Mouse (Mus musculus) Muller cell, postnatal 12 days (primary cell): Measurements from ENCODE around the gene Aamdc.

Source experiments
- DNase-seq: peaks from one replicate; pipeline ENCODE4 v3.0.0-alpha.2; 2015; ENCODE audit errors: inconsistent ontology term

Gene Aamdc

DNA sequence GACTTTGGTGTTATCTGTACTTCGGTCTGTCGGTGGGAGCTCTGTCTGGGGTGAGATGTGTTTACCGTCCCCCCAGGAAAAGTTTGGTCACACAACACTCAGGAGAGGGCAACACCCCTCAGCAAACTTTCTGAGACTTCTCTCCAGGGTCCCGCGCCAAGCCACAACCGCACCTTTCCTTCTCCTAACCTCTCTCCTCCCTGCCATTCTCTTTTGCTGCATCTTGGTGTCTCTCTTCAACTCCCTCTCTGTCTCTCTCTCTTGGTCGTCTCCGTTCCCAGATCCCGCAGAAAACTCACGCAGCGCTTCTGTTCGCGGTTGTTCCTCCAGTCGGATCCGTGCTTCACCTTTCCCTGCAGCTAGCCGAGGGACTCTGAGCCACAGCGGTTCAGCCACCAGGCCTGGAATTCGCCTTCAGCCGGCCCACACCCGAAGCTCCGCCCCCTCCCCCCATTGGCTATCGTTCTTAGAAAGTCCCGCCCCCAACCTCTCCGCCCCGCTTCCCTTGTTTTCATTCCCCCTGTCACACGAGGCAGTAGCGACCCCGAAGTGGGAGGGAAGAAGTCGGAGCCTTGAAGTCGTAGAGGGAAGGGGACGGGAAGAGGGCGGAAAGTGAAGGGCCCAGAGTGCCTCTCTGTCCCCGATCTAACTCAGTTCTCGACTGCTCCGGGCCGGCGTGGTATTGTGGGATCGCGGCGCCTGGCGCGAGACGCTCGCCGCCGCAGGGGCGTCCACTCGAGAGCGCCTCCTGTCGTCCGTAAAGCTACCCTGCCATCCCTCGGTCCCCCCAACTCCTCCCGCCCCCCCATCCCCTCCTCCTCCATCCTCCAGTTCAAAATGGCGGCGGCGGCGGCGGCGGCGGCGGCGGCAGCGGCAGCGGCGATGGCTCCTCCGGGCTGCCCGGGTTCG is at the start of gene Aamdc, which contains the start of gene Rsf1:
Aamdc (minus strand) TSS at position 431 of the 909 bp plus-strand sequence.
Rsf1 (plus strand) TSS at position 823 of the 909 bp plus-strand sequence.
- peak; percentile 100 for DNase-seq

DNA sequence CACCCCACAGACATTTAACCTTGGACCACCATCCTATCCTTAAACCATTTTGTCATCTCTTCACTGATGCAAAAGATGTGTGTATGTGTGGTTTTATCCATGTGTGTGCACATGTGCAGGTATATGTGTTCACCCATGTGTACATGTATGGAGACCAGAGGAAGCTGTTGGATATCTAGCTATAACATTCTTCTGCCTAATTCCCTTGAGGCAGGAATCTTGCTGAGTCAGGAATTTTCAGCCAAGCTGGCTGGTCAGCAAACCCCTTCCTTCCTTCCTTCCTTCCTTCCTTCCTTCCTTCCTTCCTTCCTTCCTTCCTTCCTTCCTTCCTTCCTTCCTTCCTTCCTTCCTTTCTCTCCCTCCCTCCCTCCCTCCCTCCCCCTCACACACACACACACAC is 44.1 kb upstream of the Aamdc start:
- DNase-seq, result no peak

DNA sequence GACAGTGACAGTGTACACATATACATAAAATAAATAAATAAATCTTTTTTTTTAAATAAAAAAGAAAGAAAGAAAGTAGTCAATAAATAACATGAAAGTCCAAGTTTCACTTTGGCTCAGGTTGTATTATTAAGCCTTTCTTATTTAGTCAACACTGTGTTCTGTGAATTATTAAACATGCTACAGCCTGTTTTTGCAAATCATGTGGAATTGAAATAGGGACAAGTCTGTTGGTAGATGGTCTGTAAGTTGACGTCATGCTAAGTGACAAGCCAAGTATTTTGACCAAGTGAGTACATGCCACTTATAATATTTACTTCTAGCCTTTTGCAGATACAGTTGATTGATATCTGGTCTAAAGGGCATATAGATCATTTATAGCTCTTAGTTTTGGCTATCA is 43.4 kb upstream of the Aamdc start:
- DNase-seq, result no peak

DNA sequence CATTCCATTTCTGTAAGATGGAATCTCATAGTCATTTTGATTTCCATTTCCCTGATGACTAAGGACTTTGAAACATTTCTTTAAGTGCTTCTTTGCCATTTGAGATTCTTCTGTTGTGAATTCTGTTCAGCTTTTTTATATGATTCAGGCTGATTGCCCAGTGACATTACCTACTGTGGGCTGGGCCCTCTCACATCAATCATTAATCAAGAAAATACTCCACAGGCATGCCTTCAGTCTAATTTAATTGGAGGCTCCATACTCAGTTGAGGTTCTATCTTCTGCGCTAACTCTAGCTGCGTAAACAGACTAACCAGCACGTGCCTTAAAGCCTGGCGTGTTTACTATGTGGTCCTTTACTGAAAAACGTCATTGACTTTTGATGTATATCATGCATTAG is 42.0 kb upstream of the Aamdc start:
- no peak for DNase-seq

DNA sequence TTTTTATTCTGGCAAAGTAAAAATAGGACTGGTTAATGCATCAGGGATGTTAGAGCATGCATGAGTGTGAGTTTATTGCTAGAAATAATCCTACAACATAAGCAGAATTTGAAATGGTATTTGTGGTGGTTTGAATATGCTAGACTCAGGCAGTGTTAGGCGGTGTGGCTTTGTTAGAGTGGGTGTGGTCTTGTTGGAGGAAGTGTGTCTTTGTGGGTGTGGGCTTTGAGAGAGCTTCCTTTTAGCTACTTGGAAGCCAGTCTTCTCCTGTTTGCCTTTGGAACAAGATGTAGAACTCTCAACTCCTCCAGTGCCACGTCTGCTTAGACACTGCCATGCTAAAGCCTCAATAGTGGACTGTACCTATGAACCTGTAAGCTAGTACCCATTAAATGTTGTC is 19.3 kb upstream of the Aamdc start:
- DNase-seq, result no peak

DNA sequence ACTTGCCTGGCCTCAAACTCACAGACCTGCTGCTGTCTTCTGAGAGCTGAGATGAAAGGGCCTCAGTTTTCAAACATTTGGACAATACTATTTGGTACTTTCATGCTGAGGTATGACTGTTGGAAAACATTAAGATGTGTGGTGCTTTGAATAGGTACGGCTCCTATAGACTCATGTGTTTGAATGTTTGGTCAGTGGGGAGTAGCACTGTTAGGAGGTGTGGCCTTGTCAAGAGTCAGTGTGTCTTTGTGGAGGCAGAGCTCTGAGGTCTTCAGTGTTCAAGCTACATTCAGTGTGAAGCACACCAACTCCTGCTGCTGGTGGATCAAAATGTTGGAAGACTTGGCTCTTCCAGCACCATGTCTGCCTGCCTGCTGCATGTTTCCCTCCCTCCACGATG is 14.2 kb upstream of the Aamdc start:
- DNase-seq, result no peak

DNA sequence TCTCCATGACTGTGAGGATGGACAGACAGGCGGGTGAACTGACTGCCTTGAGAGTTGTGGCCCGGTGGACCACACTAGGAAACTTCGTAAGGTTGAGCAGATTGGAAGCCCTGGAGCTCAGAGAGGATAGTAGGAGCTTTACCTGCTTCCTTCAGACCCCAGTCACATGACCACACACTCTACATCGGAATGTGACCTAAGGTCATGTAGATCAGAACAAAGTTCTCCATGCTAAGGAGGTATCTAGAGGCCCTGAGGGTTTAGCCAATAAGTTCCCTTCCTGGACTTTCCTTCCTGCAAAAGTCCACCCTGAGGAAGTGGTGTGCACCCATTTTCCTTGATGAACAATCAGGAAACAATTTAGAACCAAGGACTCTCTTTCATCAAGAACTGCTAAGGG is 13.1 kb upstream of the Aamdc start:
- no peak for DNase-seq

DNA sequence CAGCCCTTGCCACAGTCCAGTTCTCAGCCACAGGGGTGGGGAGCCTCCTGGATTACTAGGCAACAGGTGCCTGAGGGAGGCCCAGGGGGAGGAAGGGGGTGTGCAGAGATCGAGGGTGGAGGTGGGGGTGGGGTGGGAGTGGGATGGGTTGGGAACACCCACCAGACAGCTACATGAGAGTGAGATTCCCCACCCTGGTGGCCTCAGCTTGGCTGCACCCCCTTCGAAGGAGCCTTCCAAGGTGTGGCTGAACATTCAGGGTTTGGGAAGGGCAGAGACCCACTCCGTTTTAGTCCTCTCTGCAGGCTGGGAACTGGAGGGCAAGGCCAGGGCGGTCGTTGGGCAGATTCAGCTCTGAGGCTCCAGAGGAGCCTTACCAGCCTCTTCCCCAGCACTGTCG is 12.0 kb upstream of the Aamdc start:
- DNase-seq, result no peak

DNA sequence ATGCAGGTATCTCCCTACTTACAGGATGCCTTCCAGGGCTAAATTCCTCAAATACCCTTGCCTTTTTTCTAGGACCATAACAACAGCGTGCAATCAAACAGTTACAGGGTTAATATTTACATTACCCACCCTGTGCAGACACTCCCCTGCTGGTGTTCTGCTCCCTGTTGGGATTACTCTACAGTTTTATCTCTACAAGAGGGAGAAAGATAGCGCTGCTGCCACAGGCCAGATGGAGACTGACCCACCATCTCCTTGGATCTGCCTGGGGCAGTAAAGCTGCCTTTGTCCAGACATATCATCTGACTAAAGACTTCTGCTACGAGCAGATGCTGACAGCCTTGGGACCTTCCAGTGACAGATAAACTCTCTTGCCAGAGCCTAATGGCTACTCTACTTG is 11.2 kb upstream of the Aamdc start:
- DNase-seq, result no peak

DNA sequence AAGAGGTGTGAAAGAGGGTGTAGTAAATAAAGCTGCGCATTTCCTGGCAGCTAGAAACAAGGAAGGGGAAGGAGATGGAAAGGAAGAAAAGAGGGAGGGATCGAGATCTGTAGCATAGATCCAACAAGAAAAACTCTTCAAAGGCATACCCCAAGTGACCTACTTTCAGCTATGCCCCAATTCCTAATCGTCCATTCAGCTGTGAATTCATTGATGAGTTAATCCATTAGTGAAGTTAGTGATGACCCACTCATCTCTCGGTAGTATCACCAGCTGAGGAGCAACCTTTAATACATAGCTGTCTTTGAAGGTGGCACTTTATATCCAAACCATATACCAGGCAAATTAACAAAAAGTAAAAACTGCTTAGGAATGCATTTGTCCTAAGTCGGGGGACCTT is 9.2 kb upstream of the Aamdc start:
- DNase-seq, result peak; percentile 51

DNA sequence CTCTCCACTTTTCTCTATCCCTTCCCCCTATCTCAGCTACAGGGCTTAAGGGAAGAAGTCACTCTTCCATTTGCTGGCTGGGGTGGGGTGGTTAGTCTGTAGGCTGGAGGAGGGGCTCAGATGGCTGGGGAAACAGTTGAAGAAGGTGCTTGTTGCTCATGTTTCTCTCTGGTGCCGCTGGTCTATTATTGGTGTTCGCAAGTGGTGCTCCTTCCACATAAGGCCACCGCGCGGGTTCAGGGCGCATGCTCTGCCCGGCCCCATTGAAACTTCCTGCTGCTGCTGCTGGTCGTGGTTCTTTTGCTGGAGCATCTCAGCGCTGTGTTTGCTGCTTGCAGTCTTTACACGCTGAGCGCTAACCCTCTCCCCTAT is 1.5 kb upstream of the Aamdc start:
- peak; percentile 88 for DNase-seq

DNA sequence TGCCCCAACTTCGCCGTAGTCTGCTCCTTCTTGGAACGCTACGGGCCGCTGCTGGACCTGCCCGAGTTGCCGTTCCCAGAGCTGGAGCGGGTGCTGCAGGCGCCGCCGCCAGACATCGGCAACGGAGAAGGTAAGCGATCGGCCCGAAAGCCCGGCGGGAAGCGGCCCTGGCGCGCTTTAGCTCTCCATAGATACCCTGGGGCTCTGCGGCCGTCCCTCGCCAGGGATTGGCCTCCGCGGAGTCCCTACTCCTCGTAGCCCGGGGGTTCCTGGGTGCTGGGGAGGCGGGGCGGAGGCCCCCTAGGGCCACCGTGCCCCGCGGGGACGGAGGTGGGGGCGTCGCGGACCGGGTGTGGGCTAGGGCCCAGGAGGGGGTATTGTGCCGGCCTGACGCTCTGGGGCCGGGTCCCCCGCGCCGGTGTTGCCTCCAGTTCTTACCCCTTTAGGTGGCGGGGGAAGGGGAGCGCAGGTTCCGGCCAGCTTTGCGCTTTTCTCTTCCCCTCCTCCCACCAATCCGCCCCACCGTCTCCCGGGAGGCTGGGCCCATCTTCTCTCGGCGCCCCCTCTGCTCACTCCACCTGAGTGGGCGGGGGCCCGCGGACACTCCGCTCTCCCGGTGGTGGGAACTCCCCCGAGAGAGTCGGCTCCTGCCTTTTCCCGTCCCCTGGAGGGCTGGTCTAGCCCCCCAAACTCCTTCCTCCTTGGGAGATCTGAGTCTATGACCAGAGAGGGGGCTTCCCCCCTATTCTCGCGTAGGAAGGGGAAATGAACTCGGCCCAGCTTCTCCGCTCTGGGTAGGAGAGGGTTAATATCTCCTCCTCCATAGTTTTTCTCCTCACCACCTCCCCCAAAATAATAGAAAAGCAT is 912 bp upstream of the Aamdc start:
- DNase-seq, result peak; percentile 67

DNA sequence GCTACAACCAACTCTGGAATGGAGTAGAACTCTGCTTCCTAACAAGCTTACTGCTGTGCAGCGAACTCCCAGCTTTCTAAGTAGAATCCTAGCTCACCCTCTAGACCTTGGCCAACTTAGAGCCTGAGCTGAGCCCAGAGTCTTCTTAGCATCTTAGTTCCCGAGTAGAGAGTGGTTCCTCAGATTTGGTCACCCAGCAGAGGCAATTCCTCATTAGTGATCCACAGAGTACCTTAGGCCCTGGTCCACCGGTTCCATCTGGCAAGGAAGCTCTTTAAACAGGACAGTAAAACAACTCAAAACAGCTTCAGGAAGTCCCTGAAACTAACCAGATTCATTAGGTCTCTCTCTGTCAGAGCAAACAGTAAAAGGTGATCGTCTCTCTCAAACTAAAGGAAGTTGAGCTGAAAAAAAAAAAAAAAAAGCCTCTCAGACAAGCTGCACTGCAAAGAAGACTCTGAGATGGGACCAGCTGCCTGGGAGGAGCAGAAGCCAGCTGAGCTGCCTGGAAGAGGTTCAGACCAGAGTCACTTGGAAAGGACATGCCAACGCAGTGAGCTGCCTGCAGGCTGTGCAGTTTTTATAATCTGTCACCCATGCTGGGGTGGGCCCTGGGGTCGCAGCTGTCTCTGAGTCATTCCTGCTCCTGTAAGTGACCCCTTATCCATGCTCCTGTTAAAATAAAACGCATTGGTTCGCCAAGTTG is 783 bp downstream of the Aamdc start:
- DNase-seq, result peak; percentile 63

DNA sequence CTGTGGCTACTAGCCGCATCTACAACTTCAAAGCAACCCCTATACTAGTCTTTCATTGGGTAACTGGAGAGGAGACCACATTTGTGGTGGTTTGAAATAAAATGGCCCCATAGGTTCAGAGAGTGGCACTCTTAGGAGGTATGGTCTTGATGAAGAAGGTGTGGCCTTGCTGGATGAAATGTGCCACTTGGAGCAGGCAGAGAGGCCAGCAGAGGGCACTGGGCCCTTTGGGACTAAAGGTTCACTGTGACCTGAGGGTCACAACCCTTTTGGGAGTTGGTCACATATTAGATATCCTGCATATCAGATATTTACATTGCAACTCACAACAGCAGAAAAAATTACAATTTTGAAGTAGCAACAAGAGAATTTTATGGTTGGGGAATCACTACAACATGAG is 8.9 kb downstream of the Aamdc start:
- no peak for DNase-seq

DNA sequence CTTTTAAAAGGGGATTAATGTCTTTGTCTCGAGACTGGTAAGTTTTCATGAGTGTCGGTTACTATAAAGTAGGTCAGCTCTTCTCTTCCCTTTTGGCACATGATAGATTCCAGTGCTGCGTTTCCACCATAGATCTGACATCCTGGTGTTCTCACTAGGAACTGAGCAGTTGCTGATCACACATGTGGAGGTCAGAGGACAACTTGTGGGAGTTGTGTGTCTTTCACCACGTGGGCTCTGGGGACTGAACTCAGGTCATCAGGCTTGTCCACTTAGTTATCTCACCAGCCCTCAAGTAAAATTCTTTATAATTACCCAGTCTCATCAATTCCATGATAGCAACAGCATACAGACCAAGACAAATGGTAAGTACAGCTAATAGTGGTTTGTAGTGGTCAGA is 9.9 kb downstream of the Aamdc start:
- DNase-seq, result no peak

DNA sequence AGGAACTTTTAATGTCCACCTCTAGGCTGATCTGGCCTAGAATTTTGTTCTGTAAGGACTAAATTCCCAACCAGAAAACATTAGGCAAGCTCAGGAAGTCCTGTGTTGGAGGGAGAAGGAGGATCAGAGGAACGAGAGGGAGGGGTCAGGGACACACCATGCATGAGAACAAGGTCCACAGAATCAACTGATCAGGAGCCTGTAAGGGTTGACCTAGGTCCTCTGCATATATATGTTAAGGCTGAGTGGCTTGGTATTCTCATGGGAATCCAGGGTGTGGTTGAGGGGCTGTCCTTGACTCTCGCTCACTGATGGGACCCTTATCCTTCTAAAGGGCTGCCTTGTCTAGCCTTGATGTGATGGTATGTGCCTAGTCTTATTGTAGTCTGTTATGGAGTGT is 15.7 kb downstream of the Aamdc start:
- no peak for DNase-seq

DNA sequence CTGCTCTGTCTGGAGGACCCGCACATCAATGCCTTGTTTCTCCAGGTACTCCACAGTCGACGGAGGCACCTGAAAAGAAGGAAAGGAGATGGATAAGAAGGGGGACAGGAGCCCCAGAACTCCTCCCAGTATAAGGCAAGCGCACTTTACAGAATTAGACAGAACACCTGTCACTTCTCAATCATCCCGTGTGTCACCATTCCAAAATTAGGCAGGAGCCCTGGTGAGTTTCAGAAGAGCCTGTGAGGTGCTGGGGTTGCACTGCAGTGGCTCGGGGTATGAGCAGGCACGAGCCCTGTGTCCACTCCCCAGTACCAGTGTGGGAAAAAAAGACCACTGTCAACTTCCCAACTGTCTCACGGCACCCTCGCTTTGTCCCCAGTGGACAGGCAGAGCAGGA is 28.6 kb downstream of the Aamdc start:
- DNase-seq, result no peak

DNA sequence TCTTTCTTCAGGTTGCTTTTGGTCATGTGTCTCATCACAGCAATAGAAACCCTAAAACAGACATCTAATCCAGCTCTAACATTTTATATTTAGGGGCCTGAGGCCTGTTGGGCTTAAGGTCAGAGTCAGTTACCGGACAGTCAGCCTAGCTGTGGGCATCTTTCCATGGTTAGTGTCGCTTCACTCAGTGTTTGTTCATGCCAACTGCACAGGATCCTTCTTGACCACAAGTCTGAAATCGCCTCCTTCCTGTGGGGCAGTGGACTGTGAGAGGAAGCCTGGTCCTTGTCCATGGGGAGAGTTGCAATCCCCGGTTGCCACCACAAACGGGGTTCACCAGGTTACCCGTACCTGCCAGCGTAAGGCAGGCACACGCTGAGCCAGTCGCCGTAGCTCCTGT is 30.0 kb downstream of the Aamdc start:
- DNase-seq, result no peak

DNA sequence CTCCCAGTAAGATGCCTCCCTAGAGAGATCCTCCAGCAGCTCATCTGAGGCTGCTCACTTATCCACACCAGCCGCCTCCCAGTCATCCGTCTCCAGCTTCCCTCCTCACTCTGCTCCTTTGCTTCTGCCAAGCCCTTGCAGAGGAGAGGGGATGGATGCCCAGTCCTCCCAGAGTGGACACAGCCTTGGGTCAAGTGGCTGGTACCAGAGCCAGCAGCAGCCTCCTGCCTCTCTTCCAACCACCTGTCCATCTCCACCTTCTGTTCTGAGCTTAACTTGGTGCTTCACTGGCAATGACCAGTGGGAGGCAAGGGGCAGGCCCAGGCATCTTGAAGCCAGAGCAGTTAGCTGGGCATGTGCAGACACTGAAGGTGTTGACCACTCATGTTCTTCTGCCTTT is 32.8 kb downstream of the Aamdc start:
- no peak for DNase-seq

DNA sequence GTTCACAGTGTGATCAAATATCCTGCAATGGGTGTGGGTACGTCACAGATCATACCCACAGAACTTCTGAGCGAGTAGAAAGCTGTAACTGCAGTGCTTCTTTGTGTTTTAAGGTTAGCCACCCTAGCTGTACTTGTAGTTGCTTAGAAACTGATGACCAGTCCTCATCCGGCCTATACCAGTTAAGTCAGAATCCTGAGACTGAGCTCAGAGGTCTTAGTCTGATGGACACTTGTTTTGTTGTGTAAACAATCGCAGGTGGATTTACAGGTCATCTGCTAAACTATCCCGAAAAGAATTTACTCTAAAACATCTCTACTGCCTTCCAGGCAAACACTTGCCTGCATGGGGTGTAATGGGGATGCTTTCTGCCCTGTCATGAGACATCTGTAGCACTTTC is 42.7 kb downstream of the Aamdc start:
- DNase-seq, result no peak

DNA sequence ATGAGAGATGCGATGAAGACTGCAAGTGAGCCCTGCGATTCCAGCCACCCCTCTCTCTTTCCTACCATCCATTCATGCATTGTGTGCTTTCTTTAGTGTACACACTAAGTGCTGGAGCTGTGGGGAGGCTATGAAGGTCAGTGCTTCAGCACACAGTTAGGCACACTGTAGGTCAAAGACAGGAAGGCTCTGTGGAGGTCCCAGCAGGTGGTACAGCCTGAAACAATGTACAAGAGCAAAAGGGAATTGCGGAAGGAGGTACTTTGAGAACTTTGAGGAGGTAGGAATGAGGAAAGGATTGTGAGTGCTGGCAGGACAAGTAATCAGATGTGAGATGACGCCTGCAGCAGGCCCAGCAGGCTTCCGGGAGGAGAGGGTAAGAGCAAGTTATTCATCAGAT is 43.8 kb downstream of the Aamdc start:
- no peak for DNase-seq

DNA sequence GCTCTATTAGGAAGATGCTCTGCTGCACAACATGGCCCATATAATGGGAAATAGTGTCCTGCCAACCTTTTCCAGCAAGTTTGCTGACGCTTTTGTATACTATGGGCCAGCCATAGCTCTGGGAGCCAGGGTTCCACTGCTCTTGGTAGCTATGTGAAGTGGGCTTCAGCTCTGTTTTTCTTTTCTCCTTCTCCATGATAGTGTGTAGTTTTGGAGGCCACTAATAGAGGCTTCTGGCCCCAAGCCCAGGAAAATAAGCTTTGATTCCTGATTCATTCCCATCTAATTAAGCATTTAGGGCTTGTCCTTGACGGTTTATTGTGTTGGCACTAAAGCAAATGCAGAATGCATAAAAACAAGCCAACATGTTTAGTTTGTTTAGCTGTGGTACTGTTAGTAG is 59.4 kb downstream of the Aamdc start:
- peak; percentile 80 for DNase-seq
